Mouse (Mus musculus) liver, embryonic 14.5 days (tissue): ENCODE measurements around the gene Epn3.

Source experiments
- CTCF ChIP-seq: IDR thresholded peaks from 2 replicates; pipeline ENCODE4 v1.5.1; 2016; ENCODE audit warnings: antibody characterized with exemption, low read depth, control low read depth
- EP300 ChIP-seq: IDR thresholded peaks from 2 replicates; pipeline ENCODE4 v1.6.1; 2016; ENCODE audit warnings: antibody characterized with exemption, low read depth

DNA sequence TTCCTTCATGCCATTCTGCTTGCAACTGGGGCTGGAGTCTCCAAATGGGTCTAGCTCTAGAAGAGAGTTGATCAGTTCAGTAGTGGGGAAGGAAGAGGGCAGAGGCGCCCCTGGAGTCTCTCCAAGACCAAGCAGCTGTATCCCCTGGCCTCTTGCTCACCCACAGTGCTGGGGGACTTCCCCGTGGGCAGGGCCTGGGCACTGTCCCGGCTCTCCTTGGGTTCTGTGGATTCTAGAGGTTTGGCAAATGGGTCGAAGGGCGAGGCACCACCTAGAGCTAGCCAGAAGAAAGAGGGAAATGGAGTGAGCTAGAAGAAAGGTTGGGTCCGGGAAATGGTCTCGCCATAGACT, 8.1 kb downstream of the Epn3 start:
- TF ChIP-seq CTCF (no peak), EP300 (no peak)
